Mouse (Mus musculus) gastrocnemius, postnatal 36 days (tissue): ENCODE measurements at regions not wholly inside any gene's neighbourhood (a gene's known extent, or its start where the extent isn't known, plus 50 kb on each side); places are given as distances from the start of the nearest gene placed in this dataset.

Experiments
- DNase-seq, 2 experiments: peaks; one replicate each; pipeline ENCODE4 v3.0.0; 2022
- intact Hi-C: fragments of 180-260 bp; cut with DNase I; formaldehyde crosslinking; loops from one replicate; pipeline ENCODE4 v1.15.1; 2025

DNA sequence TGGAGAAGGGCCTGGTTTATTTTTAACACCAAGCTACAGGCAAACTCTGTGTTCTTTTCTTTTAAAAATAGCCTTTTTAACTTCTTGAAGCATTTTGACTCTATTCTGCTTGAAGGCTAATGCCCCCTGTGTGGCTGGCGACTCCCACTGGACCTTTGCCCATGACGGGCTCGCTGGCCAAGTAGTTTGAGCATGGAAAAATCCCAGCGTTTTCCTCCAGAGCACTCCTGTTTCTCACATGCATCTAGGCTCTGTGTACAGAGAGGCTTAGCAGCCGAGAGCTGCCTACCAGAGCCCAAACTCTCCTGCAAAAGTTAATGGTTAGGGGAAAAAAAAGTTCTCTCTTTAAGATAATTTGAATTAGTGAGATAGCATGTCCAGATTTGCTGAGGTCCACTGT lies 52.7 kb upstream of the Anapc15-ps start:
- intact Hi-C loops: no loop called here
- peak; percentile 27 to 65 for DNase-seq

DNA sequence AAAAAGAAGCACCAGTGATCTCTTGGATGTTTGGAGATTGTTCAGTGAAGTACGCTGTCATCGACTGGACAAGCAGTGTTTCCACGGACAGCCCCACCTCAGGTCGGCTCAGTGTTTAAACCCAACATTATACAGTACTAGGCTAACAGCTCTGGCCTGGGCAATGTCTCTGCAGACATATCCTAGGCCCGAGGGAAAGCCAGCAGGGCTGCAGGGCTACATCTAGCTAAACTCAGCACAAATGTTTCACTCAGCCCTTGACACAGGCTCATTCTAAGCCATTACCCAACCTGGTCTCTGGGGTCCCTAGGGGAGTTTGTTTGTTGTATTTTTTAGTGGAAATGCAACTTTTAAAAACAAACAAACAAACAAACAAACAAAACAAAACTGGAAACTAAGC lies 52.1 kb upstream of the Anapc15-ps start:
- no peak for DNase-seq
- intact Hi-C loops: no loop called here
